Mouse (Mus musculus) layer of hippocampus, adult 18-20 months (tissue): Measurements from ENCODE around the gene Hpn. TPM values are rescaled to one million over a fixed set of nuclear protein-coding genes. Genes with fewer than 3 reads are reported as not detected.

Experiments used
- DNase-seq, 2 experiments: peaks; one replicate each; pipeline ENCODE4 v3.0.0; 2022; ENCODE audit warnings: low spot score in 2 of 2
- long read RNA-seq: library from polyadenylated mRNA; stranded (forward); transcript quantifications from one replicate; pipeline ENCODE4 v2.0.0, GENCODE M21; 2021
- total RNA-seq, 2 experiments: library from RNA; stranded (reverse); gene quantifications; 2 replicates each; pipeline ENCODE4 v1.2.3; 2021

The Hpn gene
- 1 to 10 TPM; 4.3 to 7.0 TPM for total RNA-seq
- long read RNA-seq, result 0 reads

DNA sequence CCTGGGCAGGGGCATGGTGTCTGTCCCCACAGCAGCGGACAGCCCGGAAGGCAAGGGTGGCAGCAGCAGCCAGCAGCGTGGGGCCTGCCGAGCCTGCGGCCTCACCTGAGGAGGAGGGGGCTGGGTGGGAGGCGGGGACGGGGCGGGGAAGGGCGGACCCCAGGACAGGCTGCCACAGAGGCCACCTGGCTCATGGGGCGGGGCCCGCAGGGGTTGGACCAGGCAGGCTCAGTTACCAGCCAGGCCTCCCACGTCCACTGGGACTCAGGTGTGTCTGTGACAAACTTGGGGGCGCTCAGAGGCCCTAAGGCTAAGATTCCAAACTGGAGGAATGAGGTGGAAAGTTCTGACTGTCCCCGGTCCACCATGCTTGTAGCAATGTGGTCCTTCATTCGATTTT is at the start of gene Hpn:
Hpn (minus strand) TSS at position 109 of the 400 bp plus-strand sequence.
- no peak for DNase-seq

DNA sequence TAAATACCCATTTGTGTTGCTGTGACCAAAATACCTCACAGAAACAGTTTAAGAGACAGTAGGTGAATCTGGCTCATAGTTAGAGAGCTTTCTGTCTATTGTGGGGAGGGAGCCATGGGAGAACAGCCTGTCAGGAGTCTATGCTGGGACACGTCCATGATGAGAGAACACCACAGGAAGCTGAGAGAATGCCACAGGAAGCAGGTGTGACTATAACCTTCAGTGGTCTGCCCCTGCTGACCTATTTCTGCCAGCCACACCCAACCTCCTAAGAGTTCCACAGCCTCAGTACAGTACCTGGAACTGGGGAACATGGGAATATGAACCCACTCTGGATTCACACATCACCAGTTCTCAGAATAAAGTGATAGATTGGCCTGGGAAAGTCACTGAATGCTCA is 49.7 kb upstream of the Hpn start:
- no peak for DNase-seq

DNA sequence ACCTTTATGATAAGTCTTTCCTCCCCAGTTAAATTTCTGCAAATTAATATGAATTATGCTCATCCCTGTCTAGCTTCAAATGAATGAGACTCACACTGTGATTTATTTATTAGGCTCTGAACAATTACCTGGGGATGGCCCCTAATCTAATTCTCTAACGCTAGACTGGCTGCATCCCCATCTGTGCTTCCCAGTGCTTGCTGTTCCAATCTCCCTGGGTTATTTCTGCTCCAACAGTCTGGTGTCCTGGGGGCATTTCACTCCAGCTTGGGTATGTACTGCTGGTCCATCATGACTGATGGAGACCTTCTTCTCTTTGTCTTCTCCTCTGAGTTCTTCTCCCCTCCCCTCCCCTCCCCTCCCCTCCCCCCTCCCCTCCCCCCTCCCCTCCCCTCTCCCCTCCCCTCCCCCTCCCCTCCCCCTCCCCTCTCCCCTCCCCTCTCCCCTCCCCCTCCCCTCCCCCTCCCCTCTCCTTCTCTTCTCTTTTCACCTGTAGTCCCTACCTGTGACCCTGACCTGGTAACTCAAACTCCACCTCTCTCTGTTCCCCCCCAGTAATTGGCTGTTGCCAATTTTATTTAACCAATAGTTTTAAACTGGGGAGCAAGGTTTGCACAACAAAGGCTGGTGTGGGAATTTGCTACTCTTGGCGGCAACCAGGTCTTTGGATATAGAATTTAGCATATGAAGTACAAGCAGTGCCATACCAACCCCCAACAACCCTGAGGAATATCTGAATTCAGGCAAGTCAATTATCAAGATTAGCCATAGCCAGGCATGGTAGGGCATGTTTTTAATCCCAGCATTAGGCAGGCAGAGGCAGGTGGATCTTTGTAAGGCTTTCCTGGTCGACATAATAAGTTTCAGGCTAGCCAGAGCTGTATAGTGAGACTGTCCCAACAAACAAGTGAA is 48.8 kb upstream of the Hpn start:
- DNase-seq, result no peak

DNA sequence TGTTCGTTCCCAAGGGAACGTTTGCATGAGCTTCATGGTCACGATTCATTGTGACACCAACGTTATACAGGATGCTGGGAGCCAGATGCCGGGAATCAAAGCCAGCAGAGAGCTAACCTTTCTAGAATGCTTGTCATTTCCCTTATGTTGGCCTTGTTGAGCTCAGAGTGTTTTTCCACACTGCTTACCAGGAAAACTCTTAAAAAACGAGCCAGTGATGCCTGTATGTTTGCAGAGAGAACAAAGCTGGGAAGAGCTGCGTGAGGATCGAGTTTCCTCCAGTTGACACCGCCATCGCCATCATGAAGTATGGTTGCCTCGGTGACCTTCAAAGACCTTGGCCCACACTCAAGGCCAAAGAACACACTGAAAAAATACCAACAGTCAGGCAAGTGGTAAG is 47.2 kb upstream of the Hpn start:
- DNase-seq, result no peak

DNA sequence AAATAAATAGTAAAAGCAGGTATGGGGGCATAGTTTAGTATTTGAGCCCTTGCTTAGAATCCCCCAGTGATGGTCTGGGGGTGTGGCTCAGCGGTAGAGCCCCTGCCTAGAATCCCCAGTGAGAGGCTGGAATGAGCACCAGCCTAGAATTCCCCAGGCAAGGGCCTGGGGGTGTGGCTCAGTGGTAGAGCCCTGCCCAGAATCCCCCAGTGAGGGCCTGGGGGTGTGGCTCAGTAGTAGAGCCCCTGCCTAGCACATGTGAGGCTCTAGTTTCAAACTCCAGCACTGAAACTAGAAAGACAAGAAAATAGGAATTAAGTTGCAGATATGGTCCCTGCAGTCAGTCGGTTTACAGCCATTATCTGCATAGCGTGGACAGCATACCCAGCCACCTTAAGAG is 46.7 kb upstream of the Hpn start:
- DNase-seq, result no peak

DNA sequence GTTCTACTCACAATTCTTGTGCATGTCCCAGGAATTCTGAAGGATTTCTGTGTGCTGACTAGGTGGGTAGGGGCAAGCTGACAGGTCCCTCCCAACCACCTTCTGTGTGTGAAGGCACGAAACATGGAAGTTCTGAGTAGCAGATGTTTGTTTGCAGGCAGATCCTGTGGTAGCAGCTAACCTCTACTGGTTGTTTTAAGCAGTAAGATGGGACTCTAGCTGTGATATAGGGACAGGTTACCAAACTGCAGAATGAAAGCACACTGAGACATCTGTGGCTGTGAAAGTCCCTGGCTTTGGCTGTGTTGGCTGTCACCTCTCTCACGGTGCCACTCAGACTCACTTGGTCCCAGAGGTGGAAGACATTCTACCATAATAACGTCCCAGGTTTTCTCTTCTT is 46.2 kb upstream of the Hpn start:
- no peak for DNase-seq

DNA sequence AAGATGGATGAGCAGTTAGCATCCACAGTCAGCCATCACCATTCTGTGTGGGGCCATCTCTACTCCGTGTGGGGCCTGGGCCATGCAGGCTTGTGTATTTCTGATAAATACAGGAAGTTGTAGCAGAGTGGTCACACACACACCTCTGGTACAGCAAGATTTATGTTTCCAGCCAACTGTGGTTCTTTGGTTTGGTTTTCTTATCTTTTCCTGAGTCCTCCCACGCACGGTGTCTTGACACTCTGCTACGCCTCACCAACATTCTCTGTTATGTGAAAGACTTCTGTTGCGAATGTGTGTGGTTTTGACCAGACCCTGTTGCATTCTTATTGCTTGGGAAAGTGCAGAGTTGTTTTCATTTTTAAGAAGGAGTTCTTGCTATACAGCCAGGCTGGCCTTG is 45.7 kb upstream of the Hpn start:
- no peak for DNase-seq

DNA sequence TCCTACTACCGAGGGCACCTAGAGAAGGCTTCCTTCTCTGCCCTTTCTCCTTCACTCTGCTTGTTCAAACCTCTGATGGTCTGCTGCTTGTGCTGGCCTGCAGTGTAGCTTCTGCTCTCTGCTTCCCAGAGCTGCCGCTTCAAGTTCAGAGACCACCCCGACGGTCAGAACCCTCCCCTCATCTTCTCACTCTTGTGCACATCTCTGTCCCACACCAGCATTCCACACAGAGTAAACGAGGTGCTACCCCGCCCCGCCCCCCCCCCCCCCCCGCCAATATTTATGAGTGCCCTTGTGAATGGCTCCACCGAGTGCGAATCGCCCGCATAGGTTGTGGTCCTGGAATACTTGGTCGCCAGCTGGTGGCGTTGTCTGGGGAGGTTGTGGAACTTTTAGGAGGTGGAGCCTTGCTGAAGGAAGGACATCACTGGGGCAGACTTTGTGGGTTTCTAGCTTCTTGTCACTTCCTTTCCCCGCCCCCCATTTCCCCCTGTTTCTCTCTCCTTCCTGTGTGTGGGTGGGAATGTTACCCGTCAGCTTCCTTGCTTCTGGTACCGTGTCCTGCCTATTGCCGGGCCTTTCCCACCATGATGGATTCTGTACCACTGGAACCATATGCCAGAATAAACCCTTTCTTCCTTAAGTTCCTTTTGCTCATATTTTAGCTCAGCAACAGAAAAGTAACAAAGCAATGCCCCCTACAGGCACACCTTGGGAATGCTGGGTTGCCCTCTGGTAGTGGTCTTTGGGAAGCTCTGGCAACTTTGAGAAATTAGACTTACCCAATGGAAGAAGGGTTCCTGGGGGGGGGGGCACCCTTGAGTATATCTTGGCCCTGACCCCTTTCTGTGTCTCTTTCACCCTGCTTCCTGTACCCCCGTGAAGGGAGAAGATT is 41.2 kb upstream of the Hpn start:
- DNase-seq, result no peak

DNA sequence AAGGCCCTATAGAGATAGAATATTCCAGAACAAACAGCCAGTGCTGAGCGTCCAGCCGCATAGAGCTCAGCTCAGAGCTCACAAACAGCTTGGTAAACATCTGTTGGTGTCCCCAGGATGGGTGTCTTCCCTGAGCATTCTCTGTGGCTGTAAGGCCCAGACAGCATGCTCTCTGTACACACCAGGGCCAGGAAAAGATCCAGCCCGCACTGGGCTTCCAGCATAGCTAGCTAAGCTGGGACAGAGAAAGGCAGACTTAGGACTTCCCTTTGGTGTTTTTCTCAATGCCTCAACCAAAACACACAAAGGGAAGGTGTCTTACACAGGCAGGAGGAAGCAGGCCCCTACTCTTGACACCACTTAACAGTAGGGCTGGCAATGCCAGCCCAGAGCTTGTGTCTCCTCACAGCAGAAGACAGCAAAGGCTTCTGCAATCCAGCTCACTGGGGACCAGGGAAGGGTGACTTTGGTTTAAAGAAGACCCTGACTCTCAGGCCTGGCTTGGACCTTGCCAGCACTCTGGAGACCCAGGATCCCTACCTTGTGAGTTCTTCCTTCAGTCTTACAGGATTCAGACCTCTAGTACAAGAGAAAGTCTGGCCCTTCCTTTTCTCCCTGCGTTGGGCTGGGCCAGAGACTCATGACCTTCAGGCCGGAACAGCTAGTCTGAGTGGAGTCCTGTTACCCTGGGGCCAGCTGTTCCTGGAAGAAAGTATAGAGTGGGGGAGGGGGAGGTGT is 40.4 kb upstream of the Hpn start, which contains the start of gene Gramd1a:
Gramd1a (minus strand) TSS at position 601 of the 738 bp plus-strand sequence.
- no peak for DNase-seq

DNA sequence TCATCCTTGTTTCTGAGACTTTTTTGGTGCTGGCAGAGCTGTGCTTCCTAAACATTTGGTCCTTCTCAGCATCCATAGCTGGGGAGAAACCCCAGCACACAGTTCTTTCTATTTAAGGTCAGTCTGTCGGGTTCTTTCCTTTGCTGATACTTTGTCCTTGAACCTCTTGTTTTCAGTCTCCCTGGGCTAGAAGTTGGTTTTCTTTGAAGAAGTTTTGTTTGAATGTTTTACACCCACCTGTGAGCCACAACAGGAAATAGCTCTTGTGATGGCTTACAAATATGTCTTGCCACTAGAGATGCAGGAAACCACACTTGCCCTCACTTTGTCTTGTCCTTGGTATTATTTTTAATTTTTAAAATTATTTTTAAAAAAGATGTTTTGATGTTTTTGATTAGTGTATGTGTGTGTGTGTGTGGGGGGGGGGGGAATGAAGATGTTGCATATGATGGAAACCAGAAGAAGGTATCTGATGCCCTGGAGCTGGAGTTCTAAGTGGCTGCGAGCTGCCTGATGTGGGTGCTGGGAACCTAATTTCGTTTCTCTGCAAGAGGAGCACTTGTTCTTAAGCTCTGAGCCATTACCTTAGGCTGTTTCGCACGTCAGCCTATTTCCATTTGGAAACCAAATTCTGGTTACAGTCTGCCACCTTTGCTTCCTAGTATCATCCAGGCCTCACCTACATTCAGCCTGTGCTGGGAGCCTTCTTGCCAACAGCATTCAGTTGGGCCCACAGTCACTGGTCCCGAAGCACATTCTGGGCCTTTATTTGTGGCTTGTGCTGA is 38.6 kb upstream of the Hpn start:
- no peak for DNase-seq

DNA sequence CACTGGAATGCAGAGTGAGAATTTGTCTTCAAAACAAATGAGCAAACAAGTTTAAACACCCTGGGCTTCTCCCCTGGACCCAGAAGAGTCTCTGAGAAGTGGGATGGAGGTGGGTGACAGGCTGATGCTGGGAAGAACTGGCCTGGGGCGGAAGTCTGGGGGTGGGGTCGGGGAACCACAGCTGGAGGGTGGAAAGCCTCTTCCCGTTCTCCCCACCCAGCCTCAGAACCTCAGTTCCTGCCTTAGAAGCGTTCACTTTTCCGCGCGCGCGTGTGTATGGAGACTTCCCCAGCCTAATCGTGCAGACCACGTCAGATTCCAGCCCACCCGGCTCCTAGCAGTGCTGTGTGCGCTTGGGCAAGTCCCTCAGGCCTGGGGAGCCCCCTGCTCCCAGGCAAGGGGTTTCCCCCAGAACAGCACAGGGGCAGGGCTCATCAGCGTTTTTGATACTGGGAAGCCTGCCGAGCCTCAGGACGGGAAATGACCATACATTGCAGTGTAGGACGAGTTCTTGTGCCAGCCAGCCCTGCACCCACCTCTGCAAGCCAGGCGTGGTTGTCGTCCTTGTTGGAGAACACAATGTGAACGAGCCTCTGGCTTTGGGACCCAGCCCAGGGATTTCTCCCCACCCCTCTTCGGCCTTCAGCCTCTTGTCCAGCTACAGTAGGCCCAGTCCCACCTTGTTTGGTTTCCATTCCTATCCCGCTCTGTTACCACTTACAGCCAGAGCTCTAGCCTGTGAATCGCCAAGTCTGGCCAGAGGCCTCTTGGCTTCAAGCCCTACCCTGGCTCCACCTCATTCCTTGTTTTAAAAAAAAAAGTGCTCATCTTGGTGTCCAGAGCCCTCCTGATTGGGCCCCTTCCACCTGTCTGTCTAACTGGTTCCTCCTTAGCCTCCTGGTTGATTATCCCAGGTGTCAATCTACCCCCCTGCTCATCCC is 36.5 kb upstream of the Hpn start:
- DNase-seq, result peak in 1 of 2 experiments; percentile 46

DNA sequence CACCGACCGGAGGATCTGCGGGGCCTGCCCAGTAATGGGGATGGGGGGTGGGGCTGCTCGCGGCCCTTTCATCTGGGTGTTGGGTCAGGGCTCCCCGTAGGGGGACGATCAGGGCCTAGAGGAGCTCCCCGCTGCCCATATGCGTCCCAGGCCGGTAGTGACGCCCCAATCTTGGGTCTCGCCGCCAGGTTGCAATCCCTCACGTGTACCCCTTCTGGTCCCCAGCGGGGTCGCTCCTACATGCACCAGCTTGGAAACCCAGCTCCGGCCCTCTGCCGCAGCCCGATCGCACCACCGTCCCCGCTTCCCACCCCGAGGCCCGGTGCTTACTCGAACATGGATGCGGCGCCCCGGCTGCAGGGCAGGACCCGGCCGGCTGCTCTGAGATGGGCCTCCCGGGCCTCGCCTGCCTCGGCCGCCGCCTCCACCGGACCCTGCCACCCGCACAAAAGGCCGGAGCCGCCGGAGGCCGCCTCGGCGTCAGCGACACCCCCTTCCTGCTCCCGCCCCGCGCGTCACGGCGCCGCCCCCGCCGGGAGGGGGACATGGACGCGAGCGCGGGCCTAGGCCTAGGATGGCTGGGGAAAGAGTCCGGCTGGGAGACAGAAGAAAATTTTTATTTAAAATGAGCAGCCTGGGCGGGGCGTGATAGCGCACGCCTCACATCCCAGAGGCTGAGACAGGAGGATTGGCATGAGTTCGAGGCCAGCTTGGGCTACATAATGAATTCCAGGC is 35.6 kb upstream of the Hpn start:
- DNase-seq, result peak; percentile 86 to 88

DNA sequence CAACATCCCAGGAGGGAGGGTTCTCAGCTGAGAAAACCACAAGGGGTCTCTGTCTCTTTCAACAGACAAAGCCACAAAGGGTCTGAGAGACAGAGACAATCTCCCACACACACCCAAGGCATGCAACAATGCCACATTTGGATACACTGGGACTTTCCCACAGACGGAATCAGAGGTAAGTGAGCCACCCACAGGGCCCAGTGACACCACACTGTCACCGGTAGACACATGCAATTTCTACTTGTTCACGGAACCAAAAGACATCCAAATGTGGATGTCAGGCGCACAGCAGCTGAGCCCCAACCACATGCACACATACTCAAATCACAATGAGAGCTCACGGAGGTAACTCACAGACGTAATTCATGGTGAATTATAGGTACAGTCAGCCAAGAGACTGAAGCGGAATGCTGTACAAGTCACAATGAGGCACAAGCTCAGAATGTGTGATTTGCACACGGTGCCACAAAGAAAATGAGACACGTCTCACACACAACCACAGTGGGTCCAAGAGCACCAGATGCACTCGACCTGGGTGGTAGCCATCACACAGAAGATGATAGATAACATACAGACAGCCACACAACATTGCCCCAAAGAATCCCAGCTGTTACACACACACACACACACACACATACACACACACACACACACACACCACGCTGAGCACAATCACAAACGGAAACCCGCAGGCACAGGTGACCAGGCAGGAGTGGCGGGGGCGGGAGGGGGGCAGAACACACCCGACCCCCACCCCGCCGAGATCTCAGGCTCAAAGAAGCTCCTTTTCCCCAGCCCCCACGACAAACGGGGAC is 34.9 kb upstream of the Hpn start:
- peak in 1 of 2 experiments; percentile 47 for DNase-seq

DNA sequence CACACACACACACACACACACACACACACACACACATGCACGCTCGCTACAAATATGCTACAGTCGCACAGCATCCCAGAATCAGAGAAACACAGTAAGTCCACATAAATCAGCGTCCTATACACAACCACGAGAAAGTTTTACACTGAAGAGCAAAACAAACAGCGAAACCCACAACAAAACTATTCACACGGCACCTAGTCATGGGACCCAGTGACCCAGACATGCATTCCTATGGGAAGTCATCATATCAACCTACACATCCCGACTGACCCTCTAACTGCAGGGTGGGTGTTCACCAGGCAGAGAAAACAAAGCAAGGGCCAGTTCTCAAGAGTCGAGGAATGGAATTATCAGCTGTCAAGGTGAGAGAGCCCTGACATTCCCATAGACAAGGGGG is 34.2 kb upstream of the Hpn start:
- no peak for DNase-seq

DNA sequence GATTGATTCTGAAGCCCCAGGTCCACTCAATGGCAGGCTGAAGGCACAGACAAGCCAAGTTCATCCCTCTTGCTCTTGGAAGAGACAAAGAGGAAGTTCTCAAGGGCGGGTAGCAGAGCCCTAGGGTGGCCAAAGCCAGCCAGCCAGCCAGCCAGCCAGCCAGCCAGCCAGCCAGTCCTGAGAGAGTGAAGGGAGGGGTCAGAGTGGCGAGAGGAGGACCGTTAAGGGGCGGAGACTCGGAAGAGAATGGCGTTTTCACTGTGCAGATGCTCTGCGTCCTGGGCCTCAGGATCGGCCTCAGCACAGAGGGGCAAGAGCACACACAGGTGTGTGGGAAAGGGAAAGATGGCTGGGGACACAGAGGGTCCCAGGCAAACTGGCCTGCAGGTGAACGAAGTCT is 33.7 kb upstream of the Hpn start:
- DNase-seq, result no peak

DNA sequence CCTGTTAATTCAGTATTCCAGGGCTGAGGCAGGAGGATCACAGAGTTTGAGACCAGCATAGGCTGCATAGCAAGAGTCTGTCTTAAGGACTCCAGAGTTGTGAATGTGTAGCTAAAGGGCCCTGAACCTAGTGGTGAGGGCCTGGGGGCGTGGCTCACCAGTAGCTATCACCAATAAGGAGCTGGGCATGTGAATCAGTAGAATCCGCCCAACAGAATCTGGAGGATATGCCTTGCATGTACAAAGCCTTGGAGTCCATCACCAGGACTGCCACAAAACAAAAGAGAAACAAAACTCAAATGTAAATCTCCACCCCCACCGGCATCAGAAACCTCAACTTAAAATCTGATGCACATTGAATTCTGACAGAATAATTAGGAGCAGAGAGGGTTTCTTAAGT is 33.0 kb upstream of the Hpn start:
- DNase-seq, result no peak

DNA sequence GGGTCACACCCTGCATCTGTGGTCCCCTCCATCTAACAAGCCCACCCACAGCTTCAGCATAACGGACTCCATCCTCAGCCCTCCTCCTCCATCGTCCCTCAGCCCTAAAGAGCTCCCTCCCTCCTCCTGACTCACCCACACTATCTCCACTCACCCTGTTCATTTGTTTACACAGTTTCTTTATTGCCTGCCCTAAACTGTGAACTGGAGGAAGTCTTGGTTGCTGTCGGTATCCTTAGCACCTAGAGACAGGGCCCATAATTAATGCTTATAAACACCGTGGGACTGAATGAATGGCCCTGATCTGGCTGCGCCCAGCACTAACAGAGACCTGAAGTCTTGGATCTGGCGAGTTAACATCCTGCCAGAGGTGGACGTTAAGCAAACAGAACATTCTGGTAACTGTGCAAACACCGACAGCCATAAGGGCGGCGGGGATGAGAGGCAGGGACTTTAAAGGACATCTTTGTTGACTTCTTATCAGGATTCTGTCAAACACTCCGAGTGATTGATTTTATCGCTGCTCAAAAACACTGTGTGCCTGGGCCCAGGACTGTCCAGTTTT is 30.6 kb upstream of the Hpn start:
- no peak for DNase-seq

DNA sequence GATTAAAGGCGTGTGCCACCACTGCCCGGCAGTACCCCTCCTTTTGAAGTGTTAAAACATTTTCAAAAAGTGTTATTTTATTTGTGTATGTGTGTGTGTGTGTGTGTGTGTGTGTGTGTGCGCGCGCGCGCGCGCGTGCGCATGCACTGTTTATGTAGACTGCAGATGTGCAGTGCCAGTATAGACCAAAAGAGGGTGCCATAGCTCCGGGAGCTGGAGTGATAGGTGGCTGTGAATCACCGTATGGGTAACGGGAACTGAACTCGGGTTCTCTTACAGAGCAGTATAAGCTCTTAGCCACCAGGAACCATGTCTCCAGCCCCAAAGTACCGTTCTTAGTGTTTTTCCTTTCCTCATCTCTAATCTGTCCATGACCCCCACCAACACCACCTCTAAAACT is 29.8 kb upstream of the Hpn start:
- no peak for DNase-seq
